Mouse (Mus musculus) embryonic fibroblast, embryonic 13.5 days (primary cell): ENCODE data around the gene Med12l. TPM values are rescaled to one million over a fixed set of nuclear protein-coding genes. Genes with fewer than 3 reads are reported as not detected.
"Not testable (repeated sequence)": the region's sequence is repeated elsewhere in the genome, so short reads cannot be mapped to it uniquely, and the experiment has no call there.

Source experiments
- H3K27ac ChIP-seq: 2 replicates; pipeline ENCODE4 v1.5.1; 2012; ENCODE audit warnings: low read length, control low read depth, inconsistent platforms; ENCODE audit not compliant: insufficient read depth
- H3K4me1 ChIP-seq: 2 replicates; pipeline ENCODE4 v1.6.1; 2011; ENCODE audit warnings: low read length; ENCODE audit not compliant: control insufficient read depth, insufficient read depth
- H3K4me3 ChIP-seq: 2 replicates; pipeline ENCODE4 v1.5.1; 2011; ENCODE audit warnings: mild to moderate bottlenecking, control low read depth, low read length; ENCODE audit not compliant: insufficient read depth
- CTCF ChIP-seq: IDR thresholded peaks from 2 replicates; pipeline ENCODE4 v1.5.1; 2011; ENCODE audit warnings: mild to moderate bottlenecking, control low read depth, low read length, moderate library complexity, borderline replicate concordance; ENCODE audit not compliant: insufficient read depth
- POLR2A ChIP-seq: IDR thresholded peaks from 2 replicates; pipeline ENCODE4 v1.6.1; 2011; ENCODE audit warnings: low read depth, mild to moderate bottlenecking, control low read depth, low read length, moderate library complexity
- polyA plus RNA-seq: library from polyadenylated mRNA; stranded (reverse); fragments of >200 nt; gene quantifications from 2 replicates; pipeline ENCODE4 v1.2.4, GENCODE M21; 2011; ENCODE audit warnings: low read depth; ENCODE audit not compliant: missing spikeins, insufficient read length

The Med12l gene
- polyA plus RNA-seq, 1 experiment: 0.97 TPM

DNA sequence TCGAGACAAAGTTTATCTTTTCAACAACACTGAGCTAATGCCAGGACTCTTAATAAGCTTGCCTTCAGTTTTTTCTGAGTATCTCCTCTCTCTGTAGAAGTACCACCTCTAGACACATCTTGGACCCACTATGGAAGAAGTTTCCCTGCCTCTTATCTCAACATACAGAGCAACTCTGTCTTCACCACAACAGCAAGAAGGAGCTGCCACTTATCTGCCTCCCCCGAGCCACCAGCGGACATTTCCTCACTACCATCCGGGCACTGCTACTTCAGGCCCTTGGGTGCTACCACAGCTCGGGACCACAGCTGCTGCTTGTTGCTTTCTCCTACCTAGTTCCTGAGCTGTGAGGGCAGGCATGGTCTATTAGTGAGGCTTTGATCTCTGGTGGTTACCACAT is 127.6 kb downstream of the Med12l start:
- Histone ChIP-seq H3K4me3 (no peak overlapping the region), H3K4me1 (peaks cover 2% of the 10 kb centered on the region; the same call in 1 of the 2 replicates), H3K27ac (no peak overlapping the region)
- no peak for TF ChIP-seq CTCF
- no peak for TF ChIP-seq POLR2A

DNA sequence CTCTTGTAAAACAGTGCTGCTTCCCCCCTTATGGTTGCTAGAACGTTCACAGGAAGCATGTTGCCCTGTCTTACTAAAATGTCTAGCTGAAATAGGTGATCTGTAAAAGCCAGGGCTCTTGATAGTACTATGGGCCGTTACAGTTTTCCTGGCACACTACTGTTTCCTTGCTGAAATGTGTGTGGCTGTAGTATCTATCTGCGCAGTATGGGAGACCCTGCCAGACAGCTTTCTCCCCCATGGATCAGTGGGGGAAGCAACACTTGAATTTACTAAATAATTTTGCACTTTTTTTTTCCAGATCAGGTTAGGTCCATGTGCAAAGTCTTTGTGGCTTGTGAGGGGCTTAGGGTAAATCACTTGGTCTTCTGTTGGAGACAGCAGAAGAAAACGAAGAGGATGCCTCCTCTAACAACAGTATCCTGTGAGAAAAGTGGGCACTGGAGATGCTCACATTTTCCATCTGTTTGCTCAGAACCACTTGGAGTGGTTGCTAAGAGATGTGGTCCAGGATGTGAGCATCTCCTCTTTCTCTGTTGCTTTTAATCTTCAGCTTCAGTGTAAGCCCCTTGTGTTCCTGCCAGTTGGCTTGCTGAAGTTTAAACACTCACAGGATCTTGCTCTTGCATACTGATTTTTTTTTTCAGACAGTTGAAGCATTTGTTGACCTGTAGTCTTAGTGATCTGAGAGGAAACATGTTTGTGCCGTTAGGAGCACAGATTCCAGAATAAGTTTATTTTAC is 130.5 kb downstream of the Med12l start:
- peaks cover 4% of the 10 kb centered on the region; the same call in 1 of the 2 replicates for H3K4me1 ChIP-seq
- no peak overlapping the region for H3K4me3 ChIP-seq
- H3K27ac ChIP-seq: no peak overlapping the region
- TF ChIP-seq POLR2A: no peak
- TF ChIP-seq CTCF: no peak

- Histone ChIP-seq H3K4me1 (peaks cover 4% of the 10 kb centered on the region; the same call in 1 of the 2 replicates), H3K27ac (no peak overlapping the region), H3K4me3 (no peak overlapping the region)
- no peak for TF ChIP-seq POLR2A
Measured at GRCm38 (mm10) chr3:59138946-59139468, 133.4 kb downstream of the Med12l start.

- TF ChIP-seq POLR2A (no peak), CTCF (no peak)
- Histone ChIP-seq H3K4me3 (no peak overlapping the region), H3K27ac (no peak overlapping the region), H3K4me1 (peaks cover 4% of the 10 kb centered on the region; the same call in 1 of the 2 replicates)
Measured at GRCm38 (mm10) chr3:59139651-59140051, 134.0 kb downstream of the Med12l start.

DNA sequence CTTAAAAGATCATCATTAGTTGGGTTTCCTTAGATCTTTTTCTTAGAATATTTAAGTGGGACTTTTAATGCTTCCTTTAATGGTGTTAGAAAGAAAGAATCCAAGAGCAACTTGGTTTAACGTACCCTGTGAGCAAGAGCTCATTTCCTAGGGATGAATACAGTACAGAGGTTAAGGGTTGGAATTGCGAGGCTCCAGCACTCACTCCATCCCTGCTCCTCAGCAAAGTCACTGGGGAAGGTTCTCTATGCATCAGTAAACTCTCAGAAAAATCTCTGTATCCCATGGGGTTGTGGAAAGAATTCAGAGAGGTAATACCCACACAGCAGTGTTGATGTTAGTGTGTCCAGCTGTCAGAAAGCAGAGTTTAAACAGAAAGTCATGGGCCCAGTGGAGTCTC is 134.5 kb downstream of the Med12l start:
- TF ChIP-seq CTCF (no peak), POLR2A (no peak)
- peak overlapping the region; percentile 40; the same call in 1 of the 2 replicates for H3K27ac ChIP-seq
- H3K4me3 ChIP-seq: no peak overlapping the region
- H3K4me1 ChIP-seq: peaks cover 4% of the 10 kb centered on the region; the same call in 1 of the 2 replicates

DNA sequence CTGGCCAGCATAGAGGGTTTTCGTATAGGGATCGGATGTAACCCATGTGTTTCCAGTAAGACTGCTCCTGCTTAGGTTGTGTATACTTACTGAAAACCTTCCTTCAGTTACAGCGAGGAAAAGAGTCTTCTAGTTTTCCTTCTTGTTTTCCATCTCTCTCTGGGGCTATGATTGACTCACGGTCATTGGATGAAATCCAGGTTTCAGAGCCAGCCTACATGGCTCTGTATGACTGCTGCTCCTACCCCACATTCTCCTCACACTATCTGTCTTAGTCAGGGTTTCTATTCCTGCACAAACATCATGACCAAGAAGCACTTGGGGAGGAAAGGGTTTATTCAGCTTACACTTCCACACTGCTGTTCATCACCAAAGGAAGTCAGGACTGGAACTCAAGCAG is 135.3 kb downstream of the Med12l start:
- H3K27ac ChIP-seq: peak overlapping the region; percentile 40; the same call in 1 of the 2 replicates
- not testable (repeated sequence) for H3K4me3 ChIP-seq, H3K4me1 ChIP-seq

DNA sequence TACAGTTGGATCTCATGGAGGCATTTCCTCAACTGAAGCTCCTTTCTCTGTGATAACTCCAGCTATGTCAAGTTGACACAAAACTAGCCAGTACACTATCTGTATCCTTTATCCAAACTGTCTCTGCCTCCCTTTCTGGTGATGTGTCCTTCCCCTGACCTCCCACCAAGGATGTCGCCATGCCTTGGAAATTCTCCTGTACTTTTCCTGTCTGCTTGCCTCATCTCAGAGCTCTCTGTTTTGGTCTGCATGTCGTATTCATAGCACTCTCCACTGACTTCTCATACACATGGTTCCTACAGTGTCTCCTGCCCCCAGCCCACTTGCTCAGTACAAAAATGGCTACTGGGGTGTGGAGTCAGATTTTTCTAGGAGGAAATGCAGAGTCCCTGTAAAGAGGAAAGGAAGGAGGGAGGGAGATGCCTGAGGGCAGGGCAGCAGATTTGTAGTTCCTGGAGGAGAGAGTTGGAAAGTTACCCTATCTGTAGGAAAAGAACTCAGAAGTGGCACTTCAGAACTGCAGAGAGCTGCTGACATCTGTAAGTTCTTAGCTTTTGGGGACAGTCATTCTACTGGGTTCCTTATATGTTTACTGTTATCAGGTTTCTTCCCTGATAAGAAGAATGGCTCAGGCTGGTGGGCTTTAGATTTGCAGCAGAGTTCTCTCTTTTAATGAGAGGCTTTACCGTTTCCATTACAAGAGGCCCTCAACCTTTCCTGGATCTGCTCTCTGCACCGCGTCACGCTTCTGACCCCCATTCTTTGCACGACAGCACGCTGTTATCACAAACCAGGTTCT is 136.1 kb downstream of the Med12l start:
- no peak for TF ChIP-seq POLR2A
- TF ChIP-seq CTCF: no peak
- H3K4me3 ChIP-seq: no peak overlapping the region
- no peak overlapping the region for H3K27ac ChIP-seq
- H3K4me1 ChIP-seq: peaks cover 4% of the 10 kb centered on the region; the same call in 1 of the 2 replicates

- Histone ChIP-seq H3K27ac (no peak overlapping the region), H3K4me3 (no peak overlapping the region), H3K4me1 (peaks cover 4% of the 10 kb centered on the region; the same call in 1 of the 2 replicates)
- no peak for TF ChIP-seq POLR2A
- TF ChIP-seq CTCF: no peak
Measured at GRCm38 (mm10) chr3:59145194-59145593, 139.6 kb downstream of the Med12l start.

DNA sequence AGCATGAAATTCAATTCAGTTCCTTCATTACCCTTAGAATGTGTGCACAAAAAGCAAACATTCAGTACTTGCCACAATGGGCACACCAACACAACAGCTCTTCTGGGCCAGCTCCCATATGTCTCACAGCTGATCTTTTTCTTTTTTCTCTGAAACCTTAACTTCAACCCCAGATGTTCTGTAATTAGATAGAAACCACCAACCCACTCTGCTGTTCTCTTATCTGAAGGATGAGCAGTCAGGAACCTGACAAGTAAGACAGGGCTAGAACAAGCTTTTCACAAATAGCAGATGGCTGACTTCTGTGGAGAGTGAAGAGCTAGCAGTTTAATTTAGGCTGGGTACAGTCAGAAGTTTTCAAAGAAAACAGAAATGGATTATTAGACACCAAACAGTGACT is 144.0 kb downstream of the Med12l start:
- TF ChIP-seq CTCF (no peak), POLR2A (no peak)
- Histone ChIP-seq H3K4me1 (no peaks in the 10 kb centered on the region), H3K27ac (no peak overlapping the region), H3K4me3 (no peak overlapping the region)

DNA sequence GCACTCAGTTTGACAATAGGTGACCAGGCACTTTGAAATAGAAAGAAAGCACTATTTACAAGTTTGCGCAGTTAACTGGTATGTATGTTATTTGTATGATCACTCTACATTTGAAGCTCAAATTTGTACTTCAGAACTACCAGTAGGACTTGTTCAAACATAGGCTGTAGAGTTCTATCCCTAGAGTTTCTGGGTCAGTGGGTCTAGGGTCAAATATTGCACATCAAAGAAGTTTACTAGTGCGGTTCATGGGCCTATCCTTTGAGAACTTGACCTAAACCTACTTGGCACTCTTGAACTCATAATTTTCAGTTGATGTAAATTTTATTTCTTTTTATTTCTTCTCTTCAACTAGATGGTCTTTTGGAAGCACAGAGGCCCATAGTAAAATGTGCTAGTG is 145.0 kb downstream of the Med12l start:
- H3K4me3 ChIP-seq: no peak overlapping the region
- TF ChIP-seq CTCF (no peak), POLR2A (no peak)
- no peak overlapping the region for H3K27ac ChIP-seq
- H3K4me1 ChIP-seq: no peaks in the 10 kb centered on the region

- TF ChIP-seq CTCF (no peak), POLR2A (no peak)
Measured at GRCm38 (mm10) chr3:59153424-59153823, 147.8 kb downstream of the Med12l start, which contains the start of gene P2ry14. P2ry14 (minus strand) TSS chr3:59153618.

More at GRCm38 (mm10) chr3:59153424-59153823, 147.8 kb downstream of the Med12l start, which contains the start of gene P2ry14:
- Histone ChIP-seq H3K4me3 (no peak within 1 kb of the TSS), H3K4me1 (no peaks in the 10 kb centered on the region), H3K27ac (no peak within 1 kb of the TSS)
